Mouse (Mus musculus) spleen, adult 2 months (tissue): ENCODE results near the gene Pcbp4.

Experiments used
- CTCF ChIP-seq: fragments of 200-500 bp; IDR thresholded peaks from 2 replicates; pipeline ENCODE4 v1.5.1; 2011; ENCODE audit warnings: mild to moderate bottlenecking, inconsistent platforms; ENCODE audit not compliant: insufficient read depth, insufficient read length, insufficient replicate concordance; ENCODE audit errors: extremely low read depth
- POLR2A ChIP-seq: fragments of 200-500 bp; IDR thresholded peaks from 2 replicates; pipeline ENCODE4 v1.6.1; 2011; ENCODE audit warnings: low read depth, low read length, inconsistent platforms

DNA sequence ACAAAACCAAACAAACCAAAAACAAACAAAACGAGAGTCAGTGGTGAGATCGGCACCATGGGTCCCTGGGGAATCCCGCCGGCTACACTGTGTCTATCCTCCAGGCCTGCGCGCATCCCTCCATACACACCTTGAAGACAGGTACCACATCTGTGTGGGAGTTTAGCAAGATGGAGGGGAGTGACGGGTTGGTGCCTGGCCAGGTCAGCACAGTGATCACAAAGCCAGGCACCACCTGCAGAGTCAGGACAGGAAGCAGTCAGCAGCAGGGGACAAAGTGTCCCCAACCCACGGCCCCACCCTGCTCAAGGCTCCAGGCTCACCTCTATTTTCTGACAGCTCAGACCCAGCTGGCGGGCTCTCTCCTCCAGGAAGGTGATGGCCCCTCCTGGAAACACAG is 16.5 kb upstream of the Pcbp4 start:
- TF ChIP-seq CTCF (no peak), POLR2A (no peak)
